Mouse (Mus musculus): ENCODE measurements around the gene Ipmk. TPM values are rescaled to one million over a fixed set of nuclear protein-coding genes. Genes with fewer than 3 reads are reported as not detected.

Gene Ipmk
- polyA plus RNA-seq (2012; ENCODE audit: low replicate concordance), result 15.6 and 41.8 TPM in 2 replicates

DNA sequence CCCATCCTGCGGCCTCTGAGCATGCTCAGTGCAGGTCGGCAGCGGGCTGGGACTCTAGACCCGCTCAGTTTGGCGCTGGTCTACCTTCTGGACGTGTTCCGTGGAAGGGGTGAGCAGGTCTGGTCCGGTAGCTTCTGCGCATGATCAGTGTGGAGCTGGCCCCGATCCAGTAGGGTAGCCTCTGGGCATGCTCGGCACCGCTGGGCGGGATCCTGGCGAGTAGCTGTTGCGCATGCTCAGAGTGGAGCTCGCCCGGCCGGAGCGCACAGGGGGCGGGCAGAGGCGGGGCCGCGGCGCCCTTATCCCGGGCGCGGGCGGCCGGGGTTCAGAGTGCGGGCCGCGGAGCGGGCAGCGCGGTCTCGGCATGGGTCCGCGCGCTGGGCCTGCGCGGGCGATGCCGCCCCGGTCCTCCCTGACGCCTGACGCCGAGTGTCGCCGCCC, at the start of gene Ipmk:
Gene Ipmk (plus strand): TSS at position 255 of the 441 bp plus-strand sequence.

GRCm38 (mm10) chr10:71344579-71345143, 2.9 kb upstream of the Ipmk start, which contains the start of gene Cisd1:
Gene Cisd1, minus strand, starts transcription at chr10:71344954.

Other genes starting within 250 kb of the Ipmk start
- 0.05 and 0.36 TPM in 2 replicates for gene Bicc1, start 188.1 kb upstream of the Ipmk start, polyA plus RNA-seq (2012; ENCODE audit: low replicate concordance)
- 3.8 and 10.1 TPM in 2 replicates for gene Tfam, start 109.5 kb upstream of the Ipmk start, polyA plus RNA-seq (2012; ENCODE audit: low replicate concordance)
- 3.1 and 7.7 TPM in 2 replicates for gene Ube2d1, start 62.5 kb upstream of the Ipmk start, polyA plus RNA-seq (2012; ENCODE audit: low replicate concordance)
- 25.8 and 35.9 TPM in 2 replicates for gene Cisd1, start 2.8 kb upstream of the Ipmk start, polyA plus RNA-seq (2012; ENCODE audit: low replicate concordance)

Data from leukemia stem cell, adult 10-12 weeks (primary cell).